Mouse (Mus musculus) kidney, embryonic 14.5 days (tissue): ENCODE results near the gene Olfr474. TPM values are rescaled to one million over a fixed set of nuclear protein-coding genes. Genes with fewer than 3 reads are reported as not detected.
"Not testable (repeated sequence)": the region's sequence is repeated elsewhere in the genome, so short reads cannot be mapped to it uniquely, and the experiment has no call there.

Source experiments
- ATAC-seq: fragments of 200-750 bp; cut with Nextera tagmentation; 2 replicates; pipeline ENCODE4 v1.8.0; 2017; ENCODE audit warnings: moderate number of reproducible peaks, mild to moderate bottlenecking, moderate TSS enrichment, moderate library complexity; ENCODE audit not compliant: low FRiP score, low TSS enrichment
- H3K27ac ChIP-seq: fragments of 300-500 bp; sonication (generic); 2 replicates; pipeline ENCODE4 v1.5.1; 2014; ENCODE audit warnings: low read depth, mild to moderate bottlenecking, low read length, moderate library complexity, mixed read lengths
- H3K27me3 ChIP-seq: fragments of 300-500 bp; sonication (generic); 2 replicates; pipeline ENCODE4 v1.6.1; 2014; ENCODE audit warnings: mild to moderate bottlenecking, low read length; ENCODE audit not compliant: control insufficient read depth, insufficient read depth
- H3K36me3 ChIP-seq: fragments of 300-500 bp; sonication (generic); 2 replicates; pipeline ENCODE4 v1.6.1; 2014; ENCODE audit warnings: low read length, mixed read lengths; ENCODE audit not compliant: control insufficient read depth, insufficient read depth
- H3K4me1 ChIP-seq: fragments of 300-500 bp; sonication (generic); 2 replicates; pipeline ENCODE4 v1.6.1; 2014; ENCODE audit warnings: low read length, mixed read lengths; ENCODE audit not compliant: control insufficient read depth, insufficient read depth
- H3K4me2 ChIP-seq: fragments of 300-500 bp; sonication (generic); replicated peaks from 2 replicates; pipeline ENCODE4 v1.6.1; 2014; ENCODE audit warnings: low read depth, mild to moderate bottlenecking, low read length
- H3K4me3 ChIP-seq: fragments of 300-500 bp; sonication (generic); 2 replicates; pipeline ENCODE4 v1.5.1; 2014; ENCODE audit warnings: mild to moderate bottlenecking, low read length
- H3K9ac ChIP-seq: fragments of 300-500 bp; sonication (generic); 2 replicates; pipeline ENCODE4 v1.6.1; 2014; ENCODE audit warnings: low read depth, mild to moderate bottlenecking, low read length, moderate library complexity
- H3K9me3 ChIP-seq: fragments of 300-500 bp; sonication (generic); 2 replicates; pipeline ENCODE4 v1.6.1; 2016; ENCODE audit warnings: low read length; ENCODE audit not compliant: control insufficient read depth
- WGBS: fragments of 180-500 bp; shearing (Covaris S2); extraction: QIAGEN DNeasy Blood & Tissue Kit; methylation state at CpG from one replicate; pipeline ENCODE4 v1.1.7; 2014; 5-methylcytosine and 5-hydroxymethylcytosine counted together
- polyA plus RNA-seq: library from polyadenylated mRNA; unstranded; fragments of >200 nt; fragmentation: Nextera tagmentation; extraction: Ambion mirVana; gene quantifications from 2 replicates; pipeline ENCODE4 v1.2.1, GENCODE M21; 2014

Olfr474 gene
- polyA plus RNA-seq, result not detected in 2 replicates

DNA sequence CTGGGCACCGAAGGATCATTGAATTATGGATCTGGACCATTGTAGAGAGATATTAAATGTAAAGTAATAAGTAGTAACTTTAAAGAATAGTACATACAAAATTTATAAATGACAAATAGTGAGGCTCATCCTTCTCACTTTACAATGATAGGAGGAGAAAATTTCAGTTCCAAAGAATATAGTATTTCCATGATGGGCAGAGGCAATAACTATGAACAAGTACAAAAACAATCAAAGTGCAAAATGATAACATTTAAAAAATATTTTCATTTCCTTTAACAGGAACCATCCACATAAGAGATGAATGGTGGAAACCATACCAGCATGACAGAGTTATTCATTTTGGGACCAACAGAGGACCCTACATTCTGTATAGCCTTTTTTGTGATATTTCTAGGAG, at the start of gene Olfr474:
Olfr474 (plus strand) TSS at position 301 of the 400 bp plus-strand sequence.
- no peak within 1 kb of the TSS for H3K27ac ChIP-seq
- ATAC-seq, result no peak
- WGBS, result 87% methylated on average over 1 of the region's 1 CpGs
- H3K27me3 ChIP-seq, result no peaks in the 10 kb centered on the region
- no peaks in the 10 kb centered on the region for H3K9me3 ChIP-seq
- no peaks in the 10 kb centered on the region for H3K4me1 ChIP-seq
- no peaks in the 10 kb centered on the region for H3K36me3 ChIP-seq
- H3K9ac ChIP-seq, result no peak within 1 kb of the TSS
- H3K4me3 ChIP-seq, result no peak within 1 kb of the TSS
- no peak within 1 kb of the TSS for H3K4me2 ChIP-seq

DNA sequence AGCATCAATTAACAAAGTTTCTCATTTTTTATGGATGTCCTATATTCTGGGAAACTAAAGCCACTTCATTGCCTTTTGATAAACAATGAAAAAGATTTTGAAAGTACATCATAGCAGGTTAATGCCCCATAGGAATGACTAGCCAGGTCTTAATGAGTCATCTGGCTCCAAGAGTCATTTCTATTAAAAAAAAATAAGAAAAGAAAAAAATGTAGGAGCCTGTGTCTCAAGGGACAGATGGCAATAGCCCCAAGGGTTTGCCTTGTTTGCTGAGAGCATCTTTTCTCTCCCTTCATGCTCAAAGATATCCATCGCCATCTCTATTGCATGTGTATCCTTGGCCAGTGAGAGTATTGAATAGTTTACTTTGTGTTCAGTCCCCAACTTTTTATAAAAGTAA, 24.3 kb upstream of the Olfr474 start, which contains the start of gene Olfr473:
Olfr473 (plus strand) TSS at position 301 of the 400 bp plus-strand sequence.
- no peak within 1 kb of the TSS for H3K4me2 ChIP-seq
- WGBS, result 100% methylated on average over 1 of the region's 1 CpGs
- no peak within 1 kb of the TSS for H3K27ac ChIP-seq
- H3K9me3 ChIP-seq, result no peaks in the 10 kb centered on the region
- ATAC-seq, result no peak
- H3K9ac ChIP-seq, result no peak within 1 kb of the TSS
- no peaks in the 10 kb centered on the region for H3K27me3 ChIP-seq
- H3K36me3 ChIP-seq, result no peaks in the 10 kb centered on the region
- no peak within 1 kb of the TSS for H3K4me3 ChIP-seq
- H3K4me1 ChIP-seq, result no peaks in the 10 kb centered on the region

DNA sequence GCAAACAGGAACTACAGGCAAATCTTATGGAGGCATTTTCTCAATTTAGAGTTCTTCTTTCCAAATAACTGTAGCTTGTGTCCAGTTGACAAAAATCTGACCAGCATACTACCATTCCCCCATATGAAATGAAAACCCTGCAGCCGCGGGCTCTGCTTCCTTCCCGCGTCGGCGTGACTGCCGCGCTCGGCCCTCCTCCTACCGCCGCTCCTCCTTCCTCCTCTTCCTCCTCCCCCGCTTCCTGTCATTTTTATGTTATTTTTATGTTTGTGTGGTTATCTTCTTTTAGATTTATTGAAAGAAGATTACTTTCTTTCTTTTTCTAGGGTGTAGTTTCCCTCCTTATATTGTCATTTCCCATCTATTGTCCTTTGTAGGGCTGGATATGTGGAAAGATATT, 1.9 kb upstream of the Olfr474 start:
- not testable (repeated sequence) for H3K4me1 ChIP-seq, H3K36me3 ChIP-seq, H3K4me2 ChIP-seq, H3K9me3 ChIP-seq, ATAC-seq, H3K27ac ChIP-seq, H3K27me3 ChIP-seq, H3K4me3 ChIP-seq, H3K9ac ChIP-seq
- WGBS, result 96% methylated on average over 12 of the region's 12 CpGs

DNA sequence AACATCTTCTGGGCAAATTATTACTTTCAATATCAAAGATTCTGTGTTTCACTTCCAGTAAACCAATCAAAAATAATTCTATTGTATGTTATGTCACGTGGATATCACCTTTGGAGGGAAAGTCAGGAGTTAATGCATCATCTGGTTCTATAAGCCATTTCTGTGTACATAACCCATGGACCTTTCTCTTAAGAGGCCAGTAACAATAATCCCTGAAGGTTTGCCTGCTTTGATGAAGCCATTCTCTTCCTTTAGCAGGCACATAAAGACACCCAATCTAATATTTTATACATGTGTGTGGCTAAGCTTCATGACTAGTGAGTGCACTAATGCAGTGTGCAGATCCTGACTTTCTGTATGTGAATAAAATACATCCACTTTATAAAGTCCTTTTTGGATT, 10.1 kb downstream of the Olfr474 start, which contains the start of gene Olfr476:
Olfr476 (plus strand) TSS at position 301 of the 400 bp plus-strand sequence.
- H3K27ac ChIP-seq, result no peak within 1 kb of the TSS
- WGBS, result 50% methylated on average over 1 of the region's 1 CpGs
- no peak within 1 kb of the TSS for H3K4me3 ChIP-seq
- no peaks in the 10 kb centered on the region for H3K9me3 ChIP-seq
- ATAC-seq, result no peak
- H3K27me3 ChIP-seq, result no peaks in the 10 kb centered on the region
- no peaks in the 10 kb centered on the region for H3K4me1 ChIP-seq
- no peak within 1 kb of the TSS for H3K4me2 ChIP-seq
- H3K9ac ChIP-seq, result no peak within 1 kb of the TSS
- no peaks in the 10 kb centered on the region for H3K36me3 ChIP-seq

DNA sequence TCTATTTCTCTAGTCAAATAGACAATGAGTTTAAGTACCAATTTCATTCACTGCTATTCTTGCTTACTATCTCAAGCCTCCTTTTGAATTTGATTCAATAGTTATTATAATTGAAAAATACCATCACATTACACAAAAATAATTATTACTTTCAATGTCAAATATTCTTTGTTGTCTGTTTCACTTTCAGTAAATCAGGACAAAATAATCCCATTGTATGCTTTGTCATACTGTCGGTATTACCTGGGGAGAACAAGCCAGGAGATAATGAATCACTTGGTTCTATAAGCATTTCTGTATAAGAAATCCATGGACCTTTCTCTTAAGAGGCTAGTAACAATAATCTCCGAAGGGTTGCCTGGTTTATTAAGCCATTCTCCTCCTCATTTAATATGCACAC, 31.9 kb downstream of the Olfr474 start, which contains the start of gene Olfr477:
Olfr477 (plus strand) TSS at position 301 of the 400 bp plus-strand sequence.
- Histone ChIP-seq H3K9me3 (no peaks in the 10 kb centered on the region), H3K36me3 (no peaks in the 10 kb centered on the region), H3K4me1 (no peaks in the 10 kb centered on the region), H3K9ac (no peak within 1 kb of the TSS), H3K4me3 (no peak within 1 kb of the TSS), H3K27me3 (no peaks in the 10 kb centered on the region), H3K27ac (no peak within 1 kb of the TSS), H3K4me2 (no peak within 1 kb of the TSS)
- 84% methylated on average over 2 of the region's 2 CpGs for WGBS
- ATAC-seq, result no peak

Other genes starting within 250 kb of the Olfr474 start
- 0.10 and 0.30 TPM in 2 replicates for gene Cyb5r2, start 196.6 kb upstream of the Olfr474 start, polyA plus RNA-seq
- not detected in 2 replicates for gene Ovch2, start 153.4 kb upstream of the Olfr474 start, polyA plus RNA-seq
- not detected in 2 replicates for gene Olfr467, start 142.4 kb upstream of the Olfr474 start, polyA plus RNA-seq
- gene Olfr469, start 129.1 kb upstream of the Olfr474 start, polyA plus RNA-seq, result not detected in 2 replicates
- not detected in 2 replicates for gene Olfr470, start 107.2 kb upstream of the Olfr474 start, polyA plus RNA-seq
- gene Olfr472, start 56.7 kb upstream of the Olfr474 start, polyA plus RNA-seq, result not detected in 2 replicates
- not detected in 2 replicates for gene Olfr473, start 24.2 kb upstream of the Olfr474 start, polyA plus RNA-seq
- not detected in 2 replicates for gene Olfr476, start 10.2 kb downstream of the Olfr474 start, polyA plus RNA-seq
- gene Olfr477, start 32.0 kb downstream of the Olfr474 start, polyA plus RNA-seq, result not detected in 2 replicates
- not detected in 2 replicates for gene Olfr478, start 79.3 kb downstream of the Olfr474 start, polyA plus RNA-seq
- not detected in 2 replicates for gene Olfr479, start 96.0 kb downstream of the Olfr474 start, polyA plus RNA-seq
- gene Olfr480, start 112.7 kb downstream of the Olfr474 start, polyA plus RNA-seq, result not detected in 2 replicates
- gene Olfr481, start 125.2 kb downstream of the Olfr474 start, polyA plus RNA-seq, result not detected in 2 replicates
- 0.09 TPM in 1 of 2 replicates, not detected in the other for gene Olfr482, start 142.9 kb downstream of the Olfr474 start, polyA plus RNA-seq
- not detected in 2 replicates for gene Olfr483, start 146.2 kb downstream of the Olfr474 start, polyA plus RNA-seq
- gene Olfr484, start 172.8 kb downstream of the Olfr474 start, polyA plus RNA-seq, result not detected in 2 replicates
- not detected in 2 replicates for gene Olfr485, start 205.2 kb downstream of the Olfr474 start, polyA plus RNA-seq
- gene Olfr486, start 218.1 kb downstream of the Olfr474 start, polyA plus RNA-seq, result not detected in 2 replicates